ENCODE assay signal across 9 mouse cellular contexts in the genomic region with DNA sequence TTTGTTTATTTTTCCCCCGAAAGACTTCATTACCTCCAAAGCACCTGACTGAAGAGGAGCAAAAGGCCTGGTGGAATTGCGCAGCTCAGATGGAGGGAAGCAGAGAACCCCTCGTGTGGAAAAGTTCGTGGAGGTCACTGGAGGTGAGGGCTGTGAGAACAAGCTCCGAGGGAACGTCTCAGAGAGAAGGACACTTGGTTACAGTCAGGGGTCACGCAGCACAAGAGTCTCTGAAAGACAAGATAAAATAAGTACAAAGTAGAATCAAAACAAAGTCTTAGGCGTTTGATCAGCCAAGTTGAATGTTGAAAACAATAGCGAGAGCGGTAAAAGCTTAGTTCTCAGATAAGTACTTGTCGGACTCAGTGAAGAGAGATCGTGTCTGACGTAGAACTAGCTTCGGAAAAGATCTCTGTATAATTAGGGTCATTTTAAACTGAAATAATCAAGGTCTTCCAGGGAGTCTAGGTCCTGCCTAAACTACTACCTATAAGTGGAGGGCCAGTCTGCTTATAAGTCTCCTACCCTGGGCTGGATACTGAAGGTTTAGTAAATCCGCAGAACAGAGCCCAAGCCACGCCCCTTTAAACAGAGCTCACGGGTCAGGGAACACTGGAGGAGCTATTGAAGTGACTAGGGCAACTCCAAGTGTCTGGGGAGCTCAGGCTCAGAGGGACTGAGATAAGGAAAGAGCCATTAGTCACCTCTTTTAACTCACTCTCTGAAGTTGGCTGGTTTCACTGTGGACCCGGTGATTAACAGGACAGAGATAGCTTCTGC. TPM values are rescaled to one million over a fixed set of nuclear protein-coding genes. Genes with fewer than 3 reads are reported as not detected.
DNase-seq lines count a peak whose midpoint lies in the region; ATAC-seq lines count a peak whose summit lies in the region.
"Had no signal": no experiment of that assay in that cellular context is flagged by ENCODE, and none has a peak within 500 bp of the region (broad histone marks: within the 10 kb centered on the region; RNA-seq: fewer than 3 reads in every experiment).

No protein-coding gene starts in this region.

- H3K4me2 ChIP-seq in midbrain, embryonic 14.5 days (ENCODE audit: low read length), result 0 out of 2 replicates have a peak overlapping the region, but pooled peaks have one; percentile 9

- no peaks in the 10 kb centered on the region for H3K27me3 ChIP-seq in midbrain, embryonic 14.5 days (ENCODE audit: control insufficient read depth, insufficient read depth, low read length)

- H3K9me3 ChIP-seq in midbrain, embryonic 14.5 days (ENCODE audit: control insufficient read depth, low read length), result no peaks in the 10 kb centered on the region

- DNase-seq in adrenal gland, adult (ENCODE audit: inconsistent age in 2 of 2, low spot score in 1 of 2), result peak; percentile 61 to 80
- DNase-seq in adrenal gland, postnatal 4 days (ENCODE audit: low spot score in 2 of 2), result no peak
- DNase-seq in heart, adult 9 months (ENCODE audit: low spot score in 2 of 2), result peak; percentile 24 to 41
- DNase-seq in kidney, postnatal 36 days, result peak; percentile 69 to 71
- no peak for DNase-seq in midbrain, embryonic 14.5 days
- no peak for DNase-seq in cerebellum, adult 8-10 months
- no peak for DNase-seq in cerebellum, adult 9-11 months
- DNase-seq in gastrocnemius, postnatal 14 days, result no peak

- ATAC-seq in midbrain, embryonic 14.5 days (ENCODE audit: low FRiP score, low TSS enrichment), result 0 out of 2 replicates have a peak, but pooled peaks have one; percentile 21

- H3K4me1 ChIP-seq in midbrain, embryonic 14.5 days (ENCODE audit: control insufficient read depth, insufficient read depth, low read length), result no peaks in the 10 kb centered on the region

- intact Hi-C loops in gastrocnemius, postnatal 14 days (cut with DNase I; ENCODE audit: low total_unique reads), result no loop called here

- no peak overlapping the region for H3K27ac ChIP-seq in midbrain, embryonic 14.5 days (replicated peaks; ENCODE audit: low read depth, low read length)

- no peaks in the 10 kb centered on the region for H3K36me3 ChIP-seq in midbrain, embryonic 14.5 days (ENCODE audit: control insufficient read depth, insufficient read depth, low read length)

- H3K4me3 ChIP-seq in midbrain, embryonic 14.5 days (replicated peaks; ENCODE audit: low read depth, low read length), result no peak overlapping the region
- H3K4me3 ChIP-seq: myocyte had no signal

- 37% methylated on average over 18 of the region's 18 CpGs for WGBS in midbrain, embryonic 14.5 days

- H3K9ac ChIP-seq in midbrain, embryonic 14.5 days (replicated peaks; ENCODE audit: low read length), result no peak overlapping the region

RNA-seq across cellular contexts. Expression of a gene that starts 33.1 kb away (rescaled TPM):
- 10 to 100 TPM; 57.5 to 59.7 TPM for total RNA-seq in adrenal gland, postnatal 4 days (2021)
- polyA plus RNA-seq in midbrain, embryonic 14.5 days (2014; fragmentation: Nextera tagmentation; extraction: Ambion mirVana), result 9.4 and 13.1 TPM in 2 replicates
- 10 to 100 TPM; 16.4 to 22.3 TPM for total RNA-seq in gastrocnemius, postnatal 14 days (2021)

Comparison
In these comparisons a context has a peak if more than half of its experiments do, and no peak if none do; other contexts are left out.
1. DNase-seq: peak in adrenal gland, adult (2 of 2), heart, adult 9 months (2 of 2) and kidney, postnatal 36 days (2 of 2); none in adrenal gland, postnatal 4 days (0 of 2), midbrain, embryonic 14.5 days (single experiment), cerebellum, adult 8-10 months (single experiment), cerebellum, adult 9-11 months (single experiment) and gastrocnemius, postnatal 14 days (single experiment).